Mouse (Mus musculus) testis, adult 2 months (tissue): ENCODE measurements around the gene Pfpl. TPM values are rescaled to one million over a fixed set of nuclear protein-coding genes. Genes with fewer than 3 reads are reported as not detected.

Source experiments
- H3K27ac ChIP-seq: fragments of 200-500 bp; 2 replicates; pipeline ENCODE4 v1.5.1; 2012; ENCODE audit warnings: low read depth, low read length; ENCODE audit not compliant: control insufficient read depth, insufficient read depth
- H3K27me3 ChIP-seq: fragments of 200-500 bp; 2 replicates; pipeline ENCODE4 v1.6.1; 2012; ENCODE audit warnings: mild to moderate bottlenecking, low read length, moderate library complexity; ENCODE audit not compliant: control insufficient read depth, insufficient read depth
- H3K36me3 ChIP-seq: fragments of 200-500 bp; 2 replicates; pipeline ENCODE4 v1.6.1; 2012; ENCODE audit warnings: mild to moderate bottlenecking, low read length; ENCODE audit not compliant: control insufficient read depth, insufficient read depth
- H3K4me1 ChIP-seq: fragments of 200-500 bp; 2 replicates; pipeline ENCODE4 v1.6.1; 2012; ENCODE audit warnings: low read length; ENCODE audit not compliant: control insufficient read depth, insufficient read depth
- H3K4me3 ChIP-seq: fragments of 200-500 bp; 2 replicates; pipeline ENCODE4 v1.5.1; 2012; ENCODE audit warnings: low read depth, mild to moderate bottlenecking, low read length, moderate library complexity, mixed read lengths; ENCODE audit not compliant: control insufficient read depth
- CTCF ChIP-seq: fragments of 200-500 bp; IDR thresholded peaks from 2 replicates; pipeline ENCODE4 v1.5.1; 2012; ENCODE audit warnings: low read depth, mild to moderate bottlenecking, inconsistent platforms, low read length, moderate library complexity; ENCODE audit not compliant: control insufficient read depth, insufficient read depth, insufficient replicate concordance
- POLR2A ChIP-seq: fragments of 200-500 bp; IDR thresholded peaks from 2 replicates; pipeline ENCODE4 v1.6.1; 2012; ENCODE audit warnings: low read depth, mild to moderate bottlenecking, inconsistent platforms, low read length, moderate library complexity; ENCODE audit not compliant: control insufficient read depth
- polyA plus RNA-seq: library from polyadenylated mRNA; depleted of rRNA; stranded (reverse); fragments of >200 nt; gene quantifications from 2 replicates; pipeline ENCODE4 v1.2.3, GENCODE M21; 2012

Pfpl gene
- polyA plus RNA-seq, 1 experiment = 0.02 TPM

DNA sequence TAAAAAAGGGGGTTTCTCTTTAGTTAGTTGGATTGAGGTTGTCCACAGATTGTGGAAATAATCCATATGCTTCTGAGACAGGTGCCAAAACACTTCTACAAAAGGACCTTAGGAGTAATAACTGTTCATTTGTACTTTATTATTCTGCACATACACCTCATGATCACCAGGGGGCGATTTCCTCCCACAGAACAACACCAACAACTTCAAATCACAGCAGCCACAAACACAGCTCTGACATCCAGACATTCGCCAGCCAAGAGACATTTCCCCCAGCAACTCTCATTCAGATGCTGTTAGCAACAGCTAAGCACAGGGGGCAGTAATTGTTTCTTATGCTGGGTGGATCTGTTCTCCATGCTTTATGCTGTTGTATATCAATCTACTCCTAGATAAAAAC, 5.3 kb downstream of the Pfpl start:
- TF ChIP-seq POLR2A = no peak
- TF ChIP-seq CTCF = 0 out of 2 replicates have a peak, but pooled peaks have one; percentile 5
- no peaks in the 10 kb centered on the region for H3K36me3 ChIP-seq
- no peak overlapping the region for H3K27ac ChIP-seq
- H3K4me3 ChIP-seq = no peak overlapping the region
- no peaks in the 10 kb centered on the region for H3K27me3 ChIP-seq
- no peaks in the 10 kb centered on the region for H3K4me1 ChIP-seq

DNA sequence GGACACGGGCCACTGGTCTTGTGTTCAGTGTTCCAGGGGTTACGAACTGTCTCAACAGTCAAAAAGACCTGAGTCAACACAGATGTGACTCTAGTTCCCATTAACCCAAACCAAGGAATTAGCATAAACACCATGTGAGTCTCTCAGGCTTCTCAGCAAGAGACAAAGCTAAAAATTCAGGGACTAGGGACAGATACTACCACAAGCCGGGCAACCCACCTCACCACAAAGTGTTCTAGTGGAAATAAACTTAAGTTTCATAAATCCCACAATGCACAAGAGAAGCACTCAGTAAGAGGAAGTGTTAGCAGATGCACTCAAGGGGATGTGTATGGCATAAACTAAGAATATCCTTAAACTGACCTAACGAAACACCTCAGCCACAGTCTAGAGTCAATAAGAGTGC, 7.3 kb downstream of the Pfpl start:
- TF ChIP-seq POLR2A (no peak), CTCF (no peak)
- H3K4me3 ChIP-seq = no peak overlapping the region
- H3K4me1 ChIP-seq = no peaks in the 10 kb centered on the region
- H3K27me3 ChIP-seq = no peaks in the 10 kb centered on the region
- no peak overlapping the region for H3K27ac ChIP-seq
- H3K36me3 ChIP-seq = no peaks in the 10 kb centered on the region

DNA sequence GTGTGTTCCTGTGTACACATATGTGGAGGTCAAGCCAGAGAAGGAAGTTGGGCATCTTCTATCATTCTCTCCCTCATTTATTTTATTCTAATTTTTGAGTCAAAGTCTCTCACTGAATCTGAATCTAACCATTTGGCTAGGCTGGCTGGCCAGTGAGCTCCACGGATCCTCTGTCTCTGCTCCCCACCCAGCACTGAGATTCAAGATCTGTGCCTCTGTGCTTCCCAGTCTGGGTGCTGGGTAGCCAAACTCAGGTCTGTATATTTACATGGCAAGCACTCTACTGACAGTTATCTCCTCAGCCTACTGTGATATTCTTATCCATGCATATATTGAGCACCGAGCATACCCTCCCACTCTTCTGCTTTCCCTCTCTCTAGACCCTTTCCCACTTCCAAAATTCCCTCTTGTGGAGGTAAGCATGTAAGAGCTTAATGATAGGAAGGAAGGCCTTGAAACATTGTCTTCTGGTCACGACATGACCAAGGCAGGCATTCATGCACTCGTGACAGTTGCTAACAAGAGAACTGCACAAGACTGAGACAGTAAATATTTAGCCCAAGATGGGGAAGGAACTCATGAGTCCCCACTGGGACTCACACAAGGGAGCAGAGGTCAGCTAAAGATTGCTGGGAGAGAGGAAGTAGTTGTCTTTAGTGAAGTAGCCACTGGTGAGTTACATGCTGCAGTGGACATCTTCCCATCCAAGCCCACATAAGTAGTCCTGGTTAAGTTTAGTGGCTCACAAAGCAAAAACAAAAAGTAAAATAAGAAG, 8.2 kb downstream of the Pfpl start:
- no peak overlapping the region for H3K4me3 ChIP-seq
- TF ChIP-seq POLR2A (no peak), CTCF (no peak)
- no peak overlapping the region for H3K27ac ChIP-seq
- H3K4me1 ChIP-seq = no peaks in the 10 kb centered on the region
- no peaks in the 10 kb centered on the region for H3K36me3 ChIP-seq
- H3K27me3 ChIP-seq = no peaks in the 10 kb centered on the region

DNA sequence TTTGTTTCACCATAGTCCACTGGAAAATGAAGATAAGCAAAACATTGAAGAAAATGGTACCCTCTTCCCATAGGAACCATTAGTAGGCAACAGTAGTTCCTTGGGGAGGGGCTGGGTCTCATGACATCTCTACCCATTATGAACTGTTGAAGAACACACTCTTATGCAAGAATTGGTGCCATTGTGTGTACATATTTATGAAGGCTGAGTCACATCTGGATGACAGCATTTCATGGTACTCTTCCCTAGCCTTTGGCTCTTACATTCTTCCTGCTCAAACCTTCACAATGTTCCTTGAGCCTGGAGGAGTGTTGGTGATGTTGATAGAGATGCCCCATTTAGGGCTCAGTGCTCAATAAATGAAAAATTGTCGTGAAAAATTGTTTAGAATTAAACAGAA, 11.9 kb downstream of the Pfpl start:
- Histone ChIP-seq H3K27me3 (no peaks in the 10 kb centered on the region), H3K4me1 (no peaks in the 10 kb centered on the region), H3K27ac (no peak overlapping the region), H3K4me3 (no peak overlapping the region), H3K36me3 (no peaks in the 10 kb centered on the region)
- no peak for TF ChIP-seq POLR2A
- TF ChIP-seq CTCF = no peak

DNA sequence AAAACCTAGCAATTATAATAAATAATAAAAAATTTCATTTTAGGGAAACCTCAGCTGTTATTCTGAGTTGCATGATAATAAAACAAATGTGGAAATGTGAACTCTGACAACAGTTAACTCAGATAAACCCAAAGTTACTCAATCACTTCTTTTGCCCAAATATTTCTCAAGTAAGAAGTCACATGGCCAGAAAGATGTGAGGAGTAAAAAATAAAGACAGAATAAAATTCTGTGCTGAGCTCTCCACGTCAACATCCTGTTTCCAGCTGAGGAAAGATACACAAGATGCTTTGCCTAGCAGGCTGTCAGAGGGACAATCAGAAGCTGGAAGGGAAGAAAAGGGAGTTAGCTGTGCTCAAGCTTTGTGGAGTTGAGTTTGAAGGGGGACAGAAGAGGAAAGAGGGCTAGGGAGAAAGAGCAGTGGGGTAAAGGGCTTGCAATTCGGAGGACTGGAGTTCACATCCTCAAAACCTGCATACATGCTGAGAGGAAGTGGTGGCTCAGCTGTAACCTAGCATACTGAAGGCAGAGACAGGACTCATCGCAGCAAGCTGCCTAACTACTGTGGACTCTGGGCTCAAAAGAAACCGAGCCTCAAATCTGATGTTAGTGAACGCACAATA, 12.5 kb downstream of the Pfpl start:
- no peak overlapping the region for H3K27ac ChIP-seq
- H3K36me3 ChIP-seq = no peaks in the 10 kb centered on the region
- no peak for TF ChIP-seq CTCF
- TF ChIP-seq POLR2A = no peak
- no peaks in the 10 kb centered on the region for H3K27me3 ChIP-seq
- no peaks in the 10 kb centered on the region for H3K4me1 ChIP-seq
- H3K4me3 ChIP-seq = no peak overlapping the region

DNA sequence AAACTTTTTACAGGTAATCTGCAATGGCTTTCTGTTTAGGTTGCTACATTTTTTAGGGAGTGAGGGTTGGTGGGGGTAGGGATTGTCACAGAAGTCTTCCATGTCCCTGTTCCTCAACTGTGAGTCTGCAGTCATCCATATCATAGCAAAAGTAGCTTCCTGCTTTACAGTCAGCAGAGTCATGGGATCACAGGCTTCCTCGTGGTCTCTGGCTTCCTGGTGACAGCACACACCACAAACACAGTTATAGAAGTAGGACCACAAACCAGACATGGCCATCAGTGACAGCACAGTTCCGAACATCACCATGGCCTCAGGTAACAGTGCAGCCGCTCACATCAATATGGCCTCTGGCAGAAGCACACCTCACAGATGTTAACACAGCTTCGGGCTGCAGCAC, 14.9 kb downstream of the Pfpl start:
- TF ChIP-seq CTCF (no peak), POLR2A (no peak)

DNA sequence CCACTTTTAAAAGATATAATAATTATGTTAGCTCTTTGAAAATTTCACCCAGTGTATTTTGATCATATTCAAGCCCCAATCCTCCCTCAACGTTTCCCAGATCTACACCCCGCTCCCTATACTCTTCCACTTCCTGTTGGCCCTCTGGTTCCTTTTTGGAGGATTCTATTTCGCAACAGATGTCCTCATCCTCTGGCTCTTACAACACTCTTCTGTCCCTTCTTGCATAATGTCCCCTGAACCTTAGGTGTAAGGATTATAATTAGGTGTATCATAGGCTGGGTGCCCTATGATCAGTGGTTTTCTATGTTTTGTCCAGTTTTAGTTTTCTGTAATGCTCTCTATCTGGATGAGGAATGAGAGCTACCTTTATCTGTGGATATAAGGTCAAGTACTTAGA, 17.3 kb downstream of the Pfpl start:
- no peaks in the 10 kb centered on the region for H3K27me3 ChIP-seq
- no peak for TF ChIP-seq CTCF
- TF ChIP-seq POLR2A = no peak

More for the DNA sequence above, 14.9 kb downstream of the Pfpl start:
- Histone ChIP-seq H3K27ac (peak overlapping the region; percentile 10; the same call in 1 of the 2 replicates), H3K4me1 (no peaks in the 10 kb centered on the region), H3K27me3 (no peaks in the 10 kb centered on the region), H3K4me3 (no peak overlapping the region), H3K36me3 (no peaks in the 10 kb centered on the region)

More for the DNA sequence above, 17.3 kb downstream of the Pfpl start:
- Histone ChIP-seq H3K36me3 (no peaks in the 10 kb centered on the region), H3K27ac (no peak overlapping the region), H3K4me1 (no peaks in the 10 kb centered on the region), H3K4me3 (no peak overlapping the region)
